Mouse (Mus musculus) hindbrain, embryonic 12.5 days (tissue): ENCODE data around the gene Gprasp2. TPM values are rescaled to one million over a fixed set of nuclear protein-coding genes. Genes with fewer than 3 reads are reported as not detected.
"Not testable (repeated sequence)": the region's sequence is repeated elsewhere in the genome, so short reads cannot be mapped to it uniquely, and the experiment has no call there.

Experiments used
- ATAC-seq: fragments of 200-750 bp; cut with Nextera tagmentation; 2 replicates; pipeline ENCODE4 v1.8.0; 2017; ENCODE audit warnings: moderate TSS enrichment; ENCODE audit not compliant: low FRiP score
- H3K27ac ChIP-seq: fragments of 300-500 bp; sonication (generic); 2 replicates; pipeline ENCODE4 v1.5.1; 2016; ENCODE audit warnings: mild to moderate bottlenecking
- H3K27me3 ChIP-seq: fragments of 300-500 bp; sonication (generic); 2 replicates; pipeline ENCODE4 v1.6.1; 2016; ENCODE audit warnings: mild to moderate bottlenecking
- H3K36me3 ChIP-seq: fragments of 300-500 bp; sonication (generic); 2 replicates; pipeline ENCODE4 v1.6.1; 2016; ENCODE audit warnings: mild to moderate bottlenecking
- H3K4me1 ChIP-seq: fragments of 300-500 bp; sonication (generic); 2 replicates; pipeline ENCODE4 v1.6.1; 2016
- H3K4me2 ChIP-seq: fragments of 300-500 bp; sonication (generic); replicated peaks from 2 replicates; pipeline ENCODE4 v1.6.1; 2016; ENCODE audit warnings: mild to moderate bottlenecking
- H3K4me3 ChIP-seq: fragments of 300-500 bp; sonication (generic); 2 replicates; pipeline ENCODE4 v1.5.1; 2016; ENCODE audit warnings: mild to moderate bottlenecking
- H3K9ac ChIP-seq: fragments of 300-500 bp; sonication (generic); 2 replicates; pipeline ENCODE4 v1.6.1; 2016; ENCODE audit warnings: mild to moderate bottlenecking, moderate library complexity
- H3K9me3 ChIP-seq: fragments of 300-500 bp; sonication (generic); replicated peaks from 2 replicates; pipeline ENCODE4 v1.6.1; 2016; ENCODE audit warnings: mild to moderate bottlenecking
- WGBS: fragments of 180-500 bp; shearing (Covaris S2); methylation state at CpG from one replicate; pipeline ENCODE4 v1.1.7; 2016; 5-methylcytosine and 5-hydroxymethylcytosine counted together
- polyA plus RNA-seq: library from polyadenylated mRNA; unstranded; fragments of >200 nt; fragmentation: Nextera tagmentation; extraction: Ambion mirVana; gene quantifications from 2 replicates; pipeline ENCODE4 v1.2.1, GENCODE M21; 2016

Gene Gprasp2
- polyA plus RNA-seq, 1 experiment from 2014 or later = 93.9 TPM

DNA sequence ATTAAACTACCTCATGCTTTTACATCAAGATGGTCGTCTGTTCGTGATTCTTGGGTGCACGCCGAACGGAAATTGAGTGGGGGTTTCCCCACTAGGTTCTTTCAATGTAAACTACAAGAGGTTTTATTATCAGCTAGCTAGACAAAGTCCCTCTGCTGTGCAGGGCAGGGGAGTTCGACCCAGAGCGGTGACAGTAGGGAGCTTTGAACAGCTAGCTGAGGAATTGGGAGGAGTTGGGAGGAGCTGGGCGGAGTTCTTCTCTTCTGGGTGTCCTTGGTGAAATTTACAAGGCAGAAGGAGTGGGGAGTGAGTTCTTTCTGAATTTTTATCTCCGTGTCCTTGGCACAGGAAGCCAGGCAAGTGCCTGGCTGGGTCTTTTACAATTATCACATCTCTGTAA lies 28.0 kb downstream of the Gprasp2 start:
- not testable (repeated sequence) for H3K27me3 ChIP-seq, H3K4me3 ChIP-seq, H3K4me1 ChIP-seq, H3K36me3 ChIP-seq, ATAC-seq, H3K27ac ChIP-seq, H3K9ac ChIP-seq, H3K4me2 ChIP-seq, H3K9me3 ChIP-seq
- 81% methylated on average over 9 of the region's 9 CpGs for WGBS

DNA sequence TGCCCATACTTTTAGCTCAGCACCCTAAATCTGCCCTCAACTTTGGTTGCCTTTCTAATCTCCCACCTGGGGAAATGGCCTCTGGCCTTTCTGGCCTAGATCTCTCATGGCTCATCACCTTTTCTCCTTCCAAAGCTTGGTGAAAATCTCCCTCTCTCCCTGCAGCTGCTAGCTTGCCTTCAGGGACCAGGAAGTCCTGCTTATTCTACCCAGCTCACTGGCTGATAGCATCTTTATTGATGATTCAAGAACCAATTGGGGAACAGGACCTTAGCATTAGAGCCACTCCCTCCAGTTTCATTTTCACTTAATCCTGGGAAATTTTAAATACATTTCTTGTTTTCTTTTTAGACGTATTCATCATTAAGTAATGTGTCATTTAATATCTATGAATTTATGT lies 37.8 kb downstream of the Gprasp2 start:
- Histone ChIP-seq H3K4me3 (no peak overlapping the region), H3K4me1 (no peaks in the 10 kb centered on the region), H3K9ac (no peak overlapping the region), H3K36me3 (no peaks in the 10 kb centered on the region), H3K27me3 (no peaks in the 10 kb centered on the region), H3K27ac (no peak overlapping the region), H3K4me2 (no peak overlapping the region), H3K9me3 (no peaks in the 10 kb centered on the region)
- no peak for ATAC-seq
- WGBS = 85% methylated on average over 1 of the region's 1 CpGs

DNA sequence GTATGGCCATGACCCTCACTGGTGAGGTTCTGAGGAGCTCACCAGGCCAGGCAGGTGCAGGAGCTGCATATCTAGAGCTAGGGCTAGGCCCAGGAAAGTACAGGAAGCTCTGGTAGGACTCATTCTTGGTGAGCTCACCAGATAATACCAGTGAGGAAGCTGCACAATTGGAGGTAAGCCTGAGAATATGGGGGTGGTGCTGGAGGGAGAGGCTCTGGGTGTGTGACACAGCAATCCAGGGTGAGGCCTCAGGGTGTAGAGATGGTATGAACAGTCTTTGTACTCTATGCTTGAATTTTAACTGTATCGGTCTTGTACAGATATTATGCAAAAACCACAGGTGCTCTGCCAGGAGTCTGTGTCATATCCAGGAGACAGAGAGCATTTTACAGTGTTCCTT lies 40.8 kb downstream of the Gprasp2 start:
- 94% methylated on average over 1 of the region's 1 CpGs for WGBS
- Histone ChIP-seq H3K4me2 (no peak overlapping the region), H3K27me3 (no peaks in the 10 kb centered on the region), H3K4me1 (no peaks in the 10 kb centered on the region), H3K9ac (no peak overlapping the region), H3K4me3 (no peak overlapping the region), H3K27ac (no peak overlapping the region), H3K9me3 (no peaks in the 10 kb centered on the region), H3K36me3 (no peaks in the 10 kb centered on the region)
- ATAC-seq = no peak

DNA sequence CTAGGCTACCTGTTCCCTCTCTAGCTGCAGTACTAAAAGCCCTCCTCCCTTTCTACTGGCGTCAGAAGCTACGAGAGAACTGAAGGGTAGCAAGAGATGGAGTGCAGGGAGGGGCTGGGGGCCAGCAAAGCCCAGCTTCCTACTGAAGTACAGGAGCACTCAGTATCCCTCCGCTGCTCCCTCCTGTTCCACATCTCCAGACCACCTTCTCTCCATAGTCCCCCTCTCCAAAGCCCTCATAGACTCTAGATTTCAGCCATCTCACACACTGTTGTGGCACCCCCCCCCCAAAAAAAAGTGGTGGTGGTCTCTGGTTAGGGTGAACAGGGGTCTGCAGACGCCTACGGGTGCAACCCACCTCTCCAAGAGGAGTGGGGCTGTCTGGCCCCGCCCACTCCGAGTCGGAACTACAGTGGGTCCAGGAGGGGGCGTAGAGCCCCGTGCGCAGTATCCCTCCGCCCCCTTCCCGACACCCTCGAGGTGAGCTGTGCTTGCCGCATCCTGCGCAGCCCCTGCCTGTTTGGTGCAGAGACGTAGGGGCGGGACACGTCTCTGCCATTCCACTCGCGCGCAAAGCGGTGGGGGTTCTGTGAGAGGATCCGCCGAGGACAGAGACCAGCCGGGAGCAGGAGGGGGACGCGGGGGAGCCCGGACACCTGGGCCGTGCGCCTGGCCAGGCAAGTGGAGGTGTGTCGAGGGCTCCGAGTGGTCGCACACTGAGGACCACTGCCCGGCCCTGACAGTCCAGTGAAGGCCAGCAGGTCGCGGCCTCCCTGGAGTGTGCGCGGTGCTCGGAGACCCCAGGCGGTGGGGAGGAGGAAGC lies 46.8 kb downstream of the Gprasp2 start:
- peak overlapping the region; percentile 84 for H3K27ac ChIP-seq
- H3K9ac ChIP-seq = peak overlapping the region; percentile 81
- no peaks in the 10 kb centered on the region; the same call in 1 of the 2 replicates for H3K27me3 ChIP-seq
- H3K4me3 ChIP-seq = peak overlapping the region; percentile 63
- no peaks in the 10 kb centered on the region for H3K4me1 ChIP-seq
- H3K9me3 ChIP-seq = no peaks in the 10 kb centered on the region
- peak overlapping the region; percentile 50 for H3K4me2 ChIP-seq
- peak; percentile 98 for ATAC-seq
- H3K36me3 ChIP-seq = peaks cover 18% of the 10 kb centered on the region; the same call in 1 of the 2 replicates
- 27% methylated on average over 35 of the region's 41 CpGs for WGBS

DNA sequence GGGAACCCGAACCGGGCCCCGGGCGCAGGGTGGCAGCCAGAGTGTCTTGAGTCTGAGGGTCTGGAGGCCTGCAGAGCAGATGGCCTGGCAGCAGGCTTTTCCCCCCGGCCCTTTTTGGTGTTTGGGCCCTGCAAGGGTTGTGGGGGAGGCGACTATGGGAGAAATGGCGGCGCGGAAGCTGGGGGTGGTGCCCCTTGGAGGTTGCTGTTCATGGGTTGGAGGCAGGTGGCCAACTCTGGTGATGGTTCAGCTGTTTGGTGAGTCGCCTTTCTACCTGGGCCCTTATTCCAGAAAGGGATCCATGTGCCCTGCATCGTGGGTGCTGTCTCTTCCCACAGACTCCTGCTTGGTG lies 47.4 kb downstream of the Gprasp2 start:
- no peak; the same call in 1 of the 2 replicates for ATAC-seq
- 27% methylated on average over 11 of the region's 11 CpGs for WGBS
- H3K4me3 ChIP-seq = peak overlapping the region; percentile 63
- H3K36me3 ChIP-seq = peaks cover 18% of the 10 kb centered on the region; the same call in 1 of the 2 replicates
- H3K9me3 ChIP-seq = no peaks in the 10 kb centered on the region
- H3K4me2 ChIP-seq = peak overlapping the region; percentile 50
- peak overlapping the region; percentile 84 for H3K27ac ChIP-seq
- H3K4me1 ChIP-seq = no peaks in the 10 kb centered on the region
- H3K27me3 ChIP-seq = no peaks in the 10 kb centered on the region; the same call in 1 of the 2 replicates
- H3K9ac ChIP-seq = peak overlapping the region; percentile 81

Other genes with a start within 250 kb of the Gprasp2 start
- gene Nxf7, start 240.3 kb upstream of the Gprasp2 start, polyA plus RNA-seq = not detected in 2 replicates
- gene Prame, start 211.3 kb upstream of the Gprasp2 start, polyA plus RNA-seq = not detected in 2 replicates
- gene Tcp11x2, start 145.2 kb upstream of the Gprasp2 start, polyA plus RNA-seq = not detected in 2 replicates
- gene Tmsb15a, start 113.8 kb upstream of the Gprasp2 start, polyA plus RNA-seq = not detected in 2 replicates
- gene Armcx5, start 96.3 kb upstream of the Gprasp2 start, polyA plus RNA-seq = 11.6 and 15.6 TPM in 2 replicates
- 123 and 132 TPM in 2 replicates for gene Gprasp1, start 96.3 kb upstream of the Gprasp2 start, polyA plus RNA-seq
- 90.7 and 92.7 TPM in 2 replicates for gene Bhlhb9, start 41.4 kb upstream of the Gprasp2 start, polyA plus RNA-seq
- gene Arxes2, start 154.8 kb downstream of the Gprasp2 start, polyA plus RNA-seq = 144 and 146 TPM in 2 replicates
- gene Arxes1, start 194.3 kb downstream of the Gprasp2 start, polyA plus RNA-seq = 55.4 and 61.5 TPM in 2 replicates
- 351 and 371 TPM in 2 replicates for gene Bex2, start 229.2 kb downstream of the Gprasp2 start, polyA plus RNA-seq
- gene Nxf3, start 246.2 kb downstream of the Gprasp2 start, polyA plus RNA-seq = not detected in 2 replicates